Mouse (Mus musculus): Measurements from ENCODE around the gene Pold1. TPM values are rescaled to one million over a fixed set of nuclear protein-coding genes. Genes with fewer than 3 reads are reported as not detected.

Pold1 gene
- polyA plus RNA-seq, 1 experiment, result 23.7 TPM

DNA sequence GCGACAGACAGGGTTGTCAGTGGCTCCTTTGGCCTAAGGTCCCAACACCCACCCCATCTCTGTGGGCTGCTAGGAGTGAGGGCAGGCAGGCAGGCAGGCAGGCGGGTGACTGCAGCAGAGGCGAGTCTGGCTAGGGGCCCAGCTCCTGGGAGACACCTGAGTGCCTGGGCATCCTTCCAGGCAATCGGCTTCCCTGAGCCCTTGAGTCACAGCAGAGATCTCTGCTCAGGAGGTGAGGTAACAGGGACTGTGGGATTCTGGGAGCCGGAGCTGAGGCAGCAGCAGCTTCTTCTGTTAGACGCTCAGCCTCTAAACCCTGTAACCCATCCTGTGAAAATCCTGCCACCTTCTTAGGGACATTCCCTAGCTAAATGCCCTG, 12.1 kb downstream of the Pold1 start:
- TF ChIP-seq POLR2A (IDR thresholded peaks at IDR 0.05; ENCODE audit: low read depth, low read length) (no peak), CTCF (IDR thresholded peaks at IDR 0.05; ENCODE audit: borderline replicate concordance, insufficient read depth, low read length) (no peak)

DNA sequence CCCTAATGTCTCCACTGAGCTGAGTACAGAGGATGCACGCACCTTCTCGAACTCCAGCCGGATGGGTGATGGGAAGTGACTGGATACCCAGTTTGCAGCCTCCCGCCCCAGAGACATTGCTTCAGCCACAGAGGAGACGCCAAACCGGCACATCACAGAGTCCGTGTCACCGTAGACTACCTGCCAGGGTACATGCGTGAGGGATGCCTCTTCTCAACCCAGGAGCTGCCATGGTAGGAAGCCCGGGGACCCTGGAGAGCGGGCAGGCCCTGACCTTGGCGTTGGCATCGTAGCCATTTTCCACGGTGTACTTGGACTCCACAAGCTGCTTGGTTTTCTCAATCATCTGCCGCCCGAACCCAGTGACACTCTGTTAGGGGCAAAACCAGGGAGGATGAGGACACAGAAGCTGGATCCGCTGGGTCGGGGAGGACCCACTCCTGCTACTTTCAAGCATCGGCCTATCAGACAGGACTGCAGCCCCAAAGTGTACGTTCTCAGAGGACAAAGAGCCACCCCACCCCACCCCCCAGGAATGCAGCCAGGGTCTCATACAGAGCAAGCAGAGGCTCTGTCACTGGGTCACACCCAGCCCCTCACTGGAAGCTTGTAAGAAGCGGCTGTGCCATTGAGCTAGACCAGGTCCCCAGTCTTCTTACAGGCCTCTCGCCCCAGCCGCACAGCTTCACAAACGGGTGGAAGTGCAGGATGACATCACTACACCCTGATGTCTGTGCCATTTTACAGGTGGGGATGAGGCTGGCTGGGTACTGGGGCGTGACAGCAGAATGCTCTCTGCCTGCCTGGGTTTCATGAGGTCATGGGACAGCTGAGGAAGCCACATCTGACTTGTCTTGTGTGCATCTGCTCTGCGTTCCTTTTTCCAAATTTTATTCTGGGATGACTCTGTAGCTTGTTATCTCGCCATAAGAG, 12.7 kb downstream of the Pold1 start:
- Histone ChIP-seq H3K4me3 (ENCODE audit: insufficient read depth, low read length) (no peak overlapping the region), H3K27ac (ENCODE audit: insufficient read depth, low read length) (no peak overlapping the region), H3K4me1 (ENCODE audit: control insufficient read depth, insufficient read depth, low read length) (no peaks in the 10 kb centered on the region)
- TF ChIP-seq CTCF (IDR thresholded peaks at IDR 0.05; ENCODE audit: borderline replicate concordance, insufficient read depth, low read length), result no peak

More for the DNA sequence above, 12.1 kb downstream of the Pold1 start:
- H3K4me1 ChIP-seq (ENCODE audit: control insufficient read depth, insufficient read depth, low read length), result no peaks in the 10 kb centered on the region
- H3K4me3 ChIP-seq (ENCODE audit: insufficient read depth, low read length), result no peak overlapping the region
- no peak overlapping the region for H3K27ac ChIP-seq (ENCODE audit: insufficient read depth, low read length)

DNA sequence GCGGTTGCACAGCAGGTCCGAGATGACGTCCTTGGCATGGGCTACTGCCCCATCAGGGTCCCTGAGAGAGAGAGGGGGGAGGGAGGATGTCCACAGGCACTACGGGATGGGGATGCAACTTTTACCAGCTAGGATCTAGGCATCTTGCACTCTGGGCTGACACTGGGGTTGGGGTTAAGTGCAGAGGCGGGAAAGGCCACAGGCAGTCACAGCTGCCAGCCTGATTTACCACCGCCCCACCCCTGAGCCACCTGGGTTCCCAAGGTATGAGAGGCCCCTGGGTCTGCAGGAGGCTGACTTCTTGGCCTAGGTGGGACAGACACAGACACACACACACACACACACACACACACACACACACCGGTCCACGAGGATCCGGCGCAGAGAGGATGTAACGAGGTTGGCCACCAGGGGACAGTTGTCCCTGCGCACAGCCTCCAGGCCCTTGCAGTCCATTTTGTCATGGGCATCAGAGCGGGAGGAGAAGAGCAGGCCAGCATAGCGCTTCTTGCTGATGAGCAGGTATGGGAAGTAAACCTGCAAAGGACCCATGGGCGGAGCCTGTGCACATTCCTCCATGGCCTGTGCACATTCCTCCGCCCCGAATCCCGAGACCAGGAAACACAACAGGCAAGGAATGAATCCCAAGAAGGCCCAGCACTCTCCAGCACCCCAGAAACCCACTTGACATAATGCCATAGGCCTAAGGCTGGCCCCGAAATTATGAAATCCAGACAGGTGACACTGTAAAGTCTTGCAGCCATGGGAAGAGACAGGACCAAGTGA, 13.8 kb downstream of the Pold1 start:
- Histone ChIP-seq H3K4me3 (ENCODE audit: insufficient read depth, low read length) (no peak overlapping the region), H3K27ac (ENCODE audit: insufficient read depth, low read length) (no peak overlapping the region), H3K4me1 (ENCODE audit: control insufficient read depth, insufficient read depth, low read length) (no peaks in the 10 kb centered on the region)
- TF ChIP-seq CTCF (IDR thresholded peaks at IDR 0.05; ENCODE audit: borderline replicate concordance, insufficient read depth, low read length), result no peak
- no peak for TF ChIP-seq POLR2A (IDR thresholded peaks at IDR 0.05; ENCODE audit: low read depth, low read length)

DNA sequence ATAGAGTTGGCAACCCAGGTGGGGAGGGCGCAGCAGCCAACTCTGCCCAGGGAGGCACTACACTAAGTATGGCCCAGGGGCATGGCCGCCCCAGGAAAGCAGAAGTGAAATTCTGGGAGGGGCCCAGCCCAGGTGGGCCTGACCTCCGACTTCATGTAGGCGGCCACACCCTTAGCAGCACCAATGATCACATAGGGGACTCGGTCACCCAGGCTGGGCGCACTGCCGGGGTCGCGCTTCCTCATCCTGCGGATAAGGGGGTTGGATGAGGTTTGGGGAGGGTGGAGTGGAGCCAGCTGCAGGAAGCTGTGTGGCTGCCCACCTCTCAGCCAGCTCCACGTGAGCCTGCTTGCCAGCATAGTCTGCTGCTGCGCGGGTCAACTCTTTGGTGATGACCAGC, 14.4 kb downstream of the Pold1 start:
- TF ChIP-seq POLR2A (IDR thresholded peaks at IDR 0.05; ENCODE audit: low read depth, low read length) (no peak), CTCF (IDR thresholded peaks at IDR 0.05; ENCODE audit: borderline replicate concordance, insufficient read depth, low read length) (no peak)

DNA sequence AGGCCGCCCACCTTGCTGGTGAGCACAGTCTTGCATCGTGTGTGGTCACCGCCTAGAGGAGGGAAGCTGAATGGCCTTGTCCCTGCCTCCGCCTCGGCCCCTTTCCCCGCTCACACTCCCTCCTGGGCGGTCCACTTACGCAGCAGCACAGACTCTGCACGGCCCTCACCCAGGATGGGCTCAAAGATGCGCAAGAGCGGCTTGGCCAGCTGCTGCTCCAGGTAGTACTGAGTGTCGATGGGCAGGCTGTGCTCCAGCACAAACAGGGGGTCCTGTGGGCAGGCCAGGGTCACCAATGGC, 15.0 kb downstream of the Pold1 start:
- Histone ChIP-seq H3K4me3 (ENCODE audit: insufficient read depth, low read length) (no peak overlapping the region), H3K27ac (ENCODE audit: insufficient read depth, low read length) (no peak overlapping the region), H3K4me1 (ENCODE audit: control insufficient read depth, insufficient read depth, low read length) (no peaks in the 10 kb centered on the region)
- TF ChIP-seq CTCF (IDR thresholded peaks at IDR 0.05; ENCODE audit: borderline replicate concordance, insufficient read depth, low read length) (no peak), POLR2A (IDR thresholded peaks at IDR 0.05; ENCODE audit: low read depth, low read length) (no peak)

More for the DNA sequence above, 14.4 kb downstream of the Pold1 start:
- Histone ChIP-seq H3K4me1 (ENCODE audit: control insufficient read depth, insufficient read depth, low read length) (no peaks in the 10 kb centered on the region), H3K4me3 (ENCODE audit: insufficient read depth, low read length) (no peak overlapping the region), H3K27ac (ENCODE audit: insufficient read depth, low read length) (no peak overlapping the region)

DNA sequence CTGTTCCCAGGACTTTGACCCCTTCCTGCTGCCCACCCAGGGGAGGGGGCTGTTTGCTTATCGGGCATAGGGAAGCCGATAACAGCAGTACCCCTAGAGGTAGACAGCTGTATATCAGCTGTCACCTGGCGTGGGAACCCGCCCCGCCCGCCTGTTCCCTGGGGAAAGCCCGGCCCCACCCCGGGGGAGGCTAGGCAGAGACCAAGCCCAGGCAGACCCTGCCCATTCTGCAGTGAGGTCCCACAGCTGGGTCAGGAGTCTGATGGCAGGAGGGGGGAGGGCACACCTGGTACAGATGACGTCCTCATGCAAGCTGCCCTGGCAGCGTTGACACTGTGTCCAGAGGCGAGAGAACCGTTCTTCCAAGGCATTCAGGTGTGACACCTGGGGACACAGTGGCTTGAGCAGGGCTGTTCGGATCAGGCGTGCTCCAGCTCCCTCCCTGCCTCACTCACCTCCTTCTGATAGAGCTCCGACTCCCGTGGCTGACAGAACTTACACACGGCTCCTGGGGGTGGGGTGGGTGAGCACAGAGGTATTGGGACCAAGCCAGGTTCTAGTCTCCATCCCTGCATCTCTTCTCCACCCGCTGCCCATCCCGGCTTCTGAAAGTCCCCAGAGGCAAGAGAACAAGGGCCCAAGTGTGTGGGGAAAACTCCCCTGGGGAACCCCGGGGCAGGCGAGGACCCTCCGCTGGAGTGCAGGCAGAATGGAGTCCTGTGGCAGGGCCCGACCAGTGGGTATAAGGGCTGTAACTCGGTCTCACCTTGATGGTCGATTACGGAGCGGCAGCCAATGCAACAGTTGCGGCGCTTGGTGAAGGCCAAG, 15.5 kb downstream of the Pold1 start:
- Histone ChIP-seq H3K4me1 (ENCODE audit: control insufficient read depth, insufficient read depth, low read length) (no peaks in the 10 kb centered on the region), H3K4me3 (ENCODE audit: insufficient read depth, low read length) (no peak overlapping the region), H3K27ac (ENCODE audit: insufficient read depth, low read length) (no peak overlapping the region)
- no peak for TF ChIP-seq CTCF (IDR thresholded peaks at IDR 0.05; ENCODE audit: borderline replicate concordance, insufficient read depth, low read length)
- no peak for TF ChIP-seq POLR2A (IDR thresholded peaks at IDR 0.05; ENCODE audit: low read depth, low read length)

DNA sequence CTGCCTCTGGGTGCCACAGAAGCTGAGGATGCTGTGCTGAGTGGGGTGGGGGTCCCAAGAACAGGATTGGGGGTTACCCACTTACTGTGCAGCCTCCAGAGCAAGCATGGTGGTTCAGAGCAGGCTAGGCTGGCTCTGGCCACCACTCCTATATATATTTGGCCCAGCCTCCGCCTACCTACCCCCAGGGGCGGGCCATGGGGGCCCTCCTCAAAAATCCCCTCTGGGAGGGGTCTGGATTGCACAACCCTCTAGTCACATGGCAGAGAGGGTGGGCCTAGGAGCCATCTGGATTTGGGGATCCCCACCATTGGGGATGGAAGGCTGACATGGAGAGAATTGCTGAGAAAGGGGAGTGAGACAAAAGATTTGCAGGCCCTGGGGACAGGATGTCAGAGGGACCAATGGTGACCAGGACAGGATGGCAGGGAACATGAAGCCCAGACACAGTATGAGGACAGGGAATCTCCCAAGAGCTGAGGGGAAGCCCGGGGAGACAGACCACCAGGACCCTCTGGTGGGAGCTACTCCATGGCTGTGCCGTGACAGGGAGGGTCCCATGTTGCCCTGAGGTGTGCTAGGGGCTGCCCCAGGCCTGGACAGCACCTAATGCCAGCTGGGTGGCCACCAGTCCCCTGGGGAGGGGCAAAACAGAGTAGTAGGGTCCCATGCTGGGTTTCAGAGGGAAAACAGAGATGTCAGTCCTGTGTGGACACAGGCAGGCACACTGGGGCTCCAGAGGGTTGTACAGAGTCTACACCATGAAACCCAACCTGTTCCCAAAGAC, 16.5 kb downstream of the Pold1 start, which contains the start of gene Spib:
TSS of gene Spib (minus strand) at position 126 of the 787 bp plus-strand sequence.
- no peak within 1 kb of the TSS for H3K4me3 ChIP-seq (ENCODE audit: insufficient read depth, low read length)
- TF ChIP-seq CTCF (IDR thresholded peaks at IDR 0.05; ENCODE audit: borderline replicate concordance, insufficient read depth, low read length) (no peak), POLR2A (IDR thresholded peaks at IDR 0.05; ENCODE audit: low read depth, low read length) (no peak)
- no peaks in the 10 kb centered on the region for H3K4me1 ChIP-seq (ENCODE audit: control insufficient read depth, insufficient read depth, low read length)
- no peak within 1 kb of the TSS for H3K27ac ChIP-seq (ENCODE audit: insufficient read depth, low read length)

DNA sequence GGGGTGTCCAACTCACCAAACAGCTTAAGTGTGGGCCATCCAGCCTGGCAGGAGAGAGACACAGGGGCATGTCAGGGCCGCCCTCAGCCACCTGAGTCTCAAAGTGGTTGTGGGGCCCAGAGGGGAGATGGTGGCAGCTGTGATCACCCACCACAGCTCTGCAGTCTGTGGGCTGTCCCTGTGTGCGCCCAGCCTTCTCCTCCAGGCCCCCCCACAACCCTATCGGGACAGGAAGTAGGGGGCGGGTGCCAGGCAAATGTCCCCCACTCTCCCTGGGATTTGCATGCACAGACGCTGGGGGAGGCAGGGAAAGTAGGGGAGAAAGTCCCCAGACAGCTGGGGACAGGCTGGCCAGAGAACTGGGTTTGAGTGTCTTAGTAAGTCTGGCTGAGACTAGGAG, 17.4 kb downstream of the Pold1 start:
- no peaks in the 10 kb centered on the region for H3K4me1 ChIP-seq (ENCODE audit: control insufficient read depth, insufficient read depth, low read length)
- no peak overlapping the region for H3K4me3 ChIP-seq (ENCODE audit: insufficient read depth, low read length)
- no peak overlapping the region for H3K27ac ChIP-seq (ENCODE audit: insufficient read depth, low read length)
- TF ChIP-seq POLR2A (IDR thresholded peaks at IDR 0.05; ENCODE audit: low read depth, low read length) (no peak), CTCF (IDR thresholded peaks at IDR 0.05; ENCODE audit: borderline replicate concordance, insufficient read depth, low read length) (no peak)

DNA sequence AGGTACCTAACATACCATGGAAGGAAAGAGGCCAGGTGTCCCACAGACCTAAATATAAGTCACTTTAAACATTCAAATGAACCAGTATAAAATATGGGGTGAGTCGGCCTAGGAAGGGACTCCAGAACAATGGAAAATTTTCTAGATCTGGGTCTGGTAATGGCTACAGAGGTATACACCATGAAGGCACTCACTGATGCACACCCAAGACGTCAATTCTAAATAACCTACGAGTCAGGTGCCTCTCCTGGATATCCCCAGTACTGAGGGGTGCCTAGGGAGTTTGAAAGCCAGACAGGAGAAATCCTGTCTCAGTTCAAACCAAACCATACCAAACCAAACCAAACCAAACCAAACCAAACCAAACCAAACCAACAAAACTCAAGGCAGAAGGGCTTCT, 18.1 kb downstream of the Pold1 start:
- no peak overlapping the region for H3K27ac ChIP-seq (ENCODE audit: insufficient read depth, low read length)
- H3K4me1 ChIP-seq (ENCODE audit: control insufficient read depth, insufficient read depth, low read length), result 0 out of 2 replicates have a peak, but pooled peaks cover under 1% of the 10 kb centered on the region
- H3K4me3 ChIP-seq (ENCODE audit: insufficient read depth, low read length), result no peak overlapping the region
- TF ChIP-seq POLR2A (IDR thresholded peaks at IDR 0.05; ENCODE audit: low read depth, low read length), result no peak
- no peak for TF ChIP-seq CTCF (IDR thresholded peaks at IDR 0.05; ENCODE audit: borderline replicate concordance, insufficient read depth, low read length)

Measured in embryonic fibroblast, embryonic 13.5 days (primary cell).